In the genomic region with DNA sequence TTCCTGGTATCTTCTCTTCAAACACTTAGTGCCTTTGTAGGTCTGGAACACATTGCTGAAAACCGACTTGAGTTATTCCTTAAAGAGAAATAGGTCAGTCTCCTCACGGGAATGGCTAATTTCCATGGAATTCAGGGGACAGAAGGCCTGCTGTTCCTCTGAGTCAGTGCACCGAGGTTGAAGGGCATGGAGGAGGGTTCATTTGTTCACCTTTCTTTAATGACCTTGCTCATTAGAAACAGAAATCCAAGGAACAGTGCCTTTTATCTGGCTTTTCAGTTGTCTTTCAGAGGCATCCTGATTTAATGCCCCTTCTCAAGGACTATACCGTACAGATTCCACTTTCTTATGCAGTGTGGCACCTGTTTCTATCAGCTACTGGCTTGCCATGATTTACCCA, we compare ENCODE assay signal across 15 mouse cellular contexts.
"Had no signal": no experiment of that assay in that cellular context is flagged by ENCODE, and none has a peak within 500 bp of the region (broad histone marks: within the 10 kb centered on the region; RNA-seq: fewer than 3 reads in every experiment).

No protein-coding gene starts in this region.

- H3K4me3 ChIP-seq: left cerebral cortex, adult 2 months; limb, embryonic 12.5 days; limb, embryonic 15.5 days; liver, embryonic 13.5 days had no signal

- H3K27ac ChIP-seq: left cerebral cortex, adult 2 months; limb, embryonic 12.5 days; limb, embryonic 15.5 days; liver, embryonic 13.5 days had no signal

- DNase-seq: kidney, adult 18-20 months; kidney, postnatal 10 days; layer of hippocampus, postnatal 36 days; liver, embryonic 13.5 days; lung, adult 2 months; lung, postnatal 14 days; lung, postnatal 4 days; midbrain, embryonic 14.5 days; right cerebral cortex, postnatal 14 days; right cerebral cortex, postnatal 4 days; thymus, postnatal 25 days had no signal

- H3K4me2 ChIP-seq: limb, embryonic 12.5 days; limb, embryonic 15.5 days; liver, embryonic 13.5 days; midbrain, embryonic 11.5 days had no signal

- H3K9ac ChIP-seq: limb, embryonic 12.5 days; limb, embryonic 15.5 days; liver, embryonic 13.5 days had no signal

- H3K36me3 ChIP-seq: liver, embryonic 13.5 days had no signal

- H3K9me3 ChIP-seq: limb, embryonic 12.5 days; limb, embryonic 15.5 days; liver, embryonic 13.5 days had no signal

- H3K4me1 ChIP-seq: limb, embryonic 12.5 days; limb, embryonic 15.5 days had no signal

- H3K27me3 ChIP-seq: limb, embryonic 12.5 days; limb, embryonic 15.5 days; liver, embryonic 13.5 days had no signal
